Mouse (Mus musculus) olfactory bulb, adult 2 months (tissue): Measurements from ENCODE around the gene Polr2c.

Experiments
- CTCF ChIP-seq: fragments of 200-500 bp; IDR thresholded peaks from 2 replicates; pipeline ENCODE4 v1.5.1; 2012; ENCODE audit warnings: low read depth, mild to moderate bottlenecking, low read length, moderate library complexity; ENCODE audit not compliant: insufficient read depth
- POLR2A ChIP-seq: fragments of 200-500 bp; IDR thresholded peaks from 2 replicates; pipeline ENCODE4 v1.6.1; 2012; ENCODE audit warnings: mild to moderate bottlenecking, low read depth, low read length, moderate library complexity; ENCODE audit not compliant: insufficient read depth

DNA sequence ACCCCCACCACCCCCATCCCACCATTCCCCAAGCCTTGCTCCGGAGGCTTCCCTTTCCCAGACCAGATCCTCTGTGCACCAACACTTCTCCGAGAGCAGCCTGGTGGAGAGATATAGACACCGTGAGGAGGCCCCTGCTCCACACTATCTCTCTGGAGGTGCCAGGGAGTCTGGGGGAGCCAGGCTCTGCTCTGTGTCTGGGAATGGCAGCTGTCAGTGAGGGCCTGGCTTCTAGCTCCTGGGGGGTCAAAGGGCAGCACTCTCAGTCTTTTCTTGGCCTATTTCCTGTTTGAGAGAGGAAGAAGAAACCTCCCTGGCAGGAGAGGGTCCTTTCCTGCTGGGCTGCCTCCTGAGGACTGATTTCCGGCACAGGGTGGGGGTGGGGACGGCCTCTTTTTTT is 43.8 kb downstream of the Polr2c start:
- TF ChIP-seq CTCF (no peak), POLR2A (no peak)
